Mouse (Mus musculus) C2C12 (cell line): ENCODE results near the gene Ahdc1. TPM values are rescaled to one million over a fixed set of nuclear protein-coding genes. Genes with fewer than 3 reads are reported as not detected.
A peak's percentile ranks its signal among the peaks of the same experiment; 100 is the strongest.

ENCODE experiments used
- H3K27me3 ChIP-seq: one replicate; pipeline ENCODE4 v1.6.1; 2011; ENCODE audit not compliant: control insufficient read depth, insufficient read depth, insufficient read length
- H3K36me3 ChIP-seq: one replicate; pipeline ENCODE4 v1.6.1; 2011; ENCODE audit not compliant: control insufficient read depth, insufficient read depth
- H3K4me3 ChIP-seq: one replicate; pipeline ENCODE4 v1.5.1; 2011; ENCODE audit warnings: mild to moderate bottlenecking, control low read depth; ENCODE audit not compliant: poor library complexity, insufficient read depth, severe bottlenecking
- H3K79me2 ChIP-seq: one replicate; pipeline ENCODE4 v1.6.1; 2011; ENCODE audit not compliant: control insufficient read depth, insufficient read depth
- H3K79me3 ChIP-seq: one replicate; pipeline ENCODE4 v1.6.1; 2011; ENCODE audit warnings: low read depth, control low read depth
- H3ac ChIP-seq: one replicate; pipeline ENCODE3; 2011; ENCODE audit warnings: low read depth; ENCODE audit not compliant: control insufficient read depth, insufficient read length
- CEBPB ChIP-seq: IDR thresholded peaks from one replicate; pipeline ENCODE4 v1.6.1; 2011; ENCODE audit warnings: low read depth, mild to moderate bottlenecking, control low read depth, moderate library complexity
- CTCF ChIP-seq: IDR thresholded peaks from one replicate; pipeline ENCODE4 v1.5.1; 2011; ENCODE audit not compliant: control insufficient read depth, insufficient read depth, insufficient read length
- FOSL1 ChIP-seq: IDR thresholded peaks from one replicate; pipeline ENCODE4 v1.8.0; 2011; ENCODE audit warnings: mild to moderate bottlenecking, low read length; ENCODE audit not compliant: poor library complexity, insufficient read depth, severe bottlenecking
- MAX ChIP-seq: IDR thresholded peaks from one replicate; pipeline ENCODE4 v1.6.1; 2011; ENCODE audit warnings: mild to moderate bottlenecking, control low read depth
- MYOD1 ChIP-seq: IDR thresholded peaks from one replicate; pipeline ENCODE4 v1.6.1; 2011; ENCODE audit warnings: low read depth; ENCODE audit not compliant: control insufficient read depth, insufficient read length
- MYOG ChIP-seq: IDR thresholded peaks from one replicate; pipeline ENCODE4 v1.6.1; 2011; ENCODE audit not compliant: control insufficient read depth, insufficient read length; ENCODE audit errors: extremely low read depth
- USF1 ChIP-seq: IDR thresholded peaks from one replicate; pipeline ENCODE4 v1.6.1; 2011; ENCODE audit warnings: low read depth, mild to moderate bottlenecking, control low read depth, moderate library complexity
- polyA plus RNA-seq: library from polyadenylated mRNA; unstranded; fragments of >200 nt; fragmentation: generic; extraction: Trizol; gene quantifications from one replicate; pipeline ENCODE4 v1.2.1, GENCODE M21; 2012; ENCODE audit warnings: missing spikeins

Gene Ahdc1
- polyA plus RNA-seq, 1 experiment: 27.9 TPM

DNA sequence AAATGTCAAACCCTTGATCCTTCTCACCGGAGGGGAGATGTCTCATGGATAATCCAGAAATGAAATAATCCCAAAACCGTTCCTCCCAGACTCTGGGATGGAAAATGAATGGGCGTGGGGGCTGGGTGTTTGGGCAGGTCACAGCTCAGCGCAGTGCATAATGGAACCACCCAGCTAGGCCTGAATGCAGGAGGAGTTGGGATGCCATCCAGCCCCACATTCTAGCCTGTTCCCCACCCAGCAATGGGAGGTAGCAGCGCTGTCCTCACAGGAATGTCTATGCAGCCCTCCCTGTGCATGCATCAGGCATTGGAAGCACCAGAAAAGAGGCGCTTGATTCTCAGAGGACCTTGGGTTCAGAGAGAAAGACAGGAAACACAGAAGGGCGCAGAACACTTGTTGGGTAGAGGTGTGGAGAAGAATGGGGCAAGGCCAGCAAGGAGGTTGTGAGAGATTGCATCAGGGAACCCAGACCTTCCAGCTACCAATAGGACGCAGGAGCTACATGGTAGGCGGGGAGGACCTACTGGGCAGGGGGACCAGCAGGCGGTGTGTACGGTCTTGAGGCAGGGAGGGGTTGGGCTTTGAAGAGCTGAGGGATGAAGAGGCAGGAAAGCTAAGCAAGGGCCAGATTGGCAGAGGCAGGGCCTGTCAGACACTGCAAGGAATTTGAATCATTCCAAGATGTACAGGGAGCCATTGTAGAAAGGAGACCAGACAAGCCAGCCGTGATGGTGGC lies 57.5 kb downstream of the Ahdc1 start:
- no peak for TF ChIP-seq CEBPB
- peaks cover 9% of the 10 kb centered on the region for H3K79me2 ChIP-seq
- peaks cover 49% of the 10 kb centered on the region for H3K36me3 ChIP-seq
- H3ac ChIP-seq: no peak overlapping the region
- H3K27me3 ChIP-seq: no peaks in the 10 kb centered on the region
- peaks cover 1% of the 10 kb centered on the region for H3K79me3 ChIP-seq
- H3K4me3 ChIP-seq: no peak overlapping the region

DNA sequence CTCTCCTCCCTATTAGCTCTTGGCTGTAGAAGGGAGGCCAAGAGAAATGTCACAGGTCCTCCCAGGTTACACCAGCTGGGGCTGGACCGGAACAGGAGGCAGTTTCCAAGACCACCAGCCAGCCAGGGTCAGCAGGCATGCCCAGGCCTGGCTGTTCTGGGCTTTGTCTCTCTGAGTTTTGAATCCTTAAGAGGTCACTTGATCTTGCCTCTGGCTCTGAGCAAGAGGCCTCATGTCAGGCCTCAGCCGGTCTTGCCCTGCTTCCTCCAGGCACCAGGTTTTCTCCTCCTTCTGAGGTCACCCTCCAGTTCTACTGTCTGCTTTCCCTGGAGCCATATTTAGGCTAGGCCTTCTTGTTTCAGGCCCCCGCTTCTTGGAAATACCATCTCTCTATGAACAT lies 59.3 kb downstream of the Ahdc1 start:
- peaks cover 9% of the 10 kb centered on the region for H3K79me2 ChIP-seq
- peaks cover 37% of the 10 kb centered on the region for H3K36me3 ChIP-seq
- no peak overlapping the region for H3K4me3 ChIP-seq
- no peaks in the 10 kb centered on the region for H3K27me3 ChIP-seq
- peak overlapping the region; percentile 35 for H3ac ChIP-seq
- H3K79me3 ChIP-seq: peaks cover 1% of the 10 kb centered on the region
- TF ChIP-seq MYOD1 (no peak), CEBPB (no peak)

DNA sequence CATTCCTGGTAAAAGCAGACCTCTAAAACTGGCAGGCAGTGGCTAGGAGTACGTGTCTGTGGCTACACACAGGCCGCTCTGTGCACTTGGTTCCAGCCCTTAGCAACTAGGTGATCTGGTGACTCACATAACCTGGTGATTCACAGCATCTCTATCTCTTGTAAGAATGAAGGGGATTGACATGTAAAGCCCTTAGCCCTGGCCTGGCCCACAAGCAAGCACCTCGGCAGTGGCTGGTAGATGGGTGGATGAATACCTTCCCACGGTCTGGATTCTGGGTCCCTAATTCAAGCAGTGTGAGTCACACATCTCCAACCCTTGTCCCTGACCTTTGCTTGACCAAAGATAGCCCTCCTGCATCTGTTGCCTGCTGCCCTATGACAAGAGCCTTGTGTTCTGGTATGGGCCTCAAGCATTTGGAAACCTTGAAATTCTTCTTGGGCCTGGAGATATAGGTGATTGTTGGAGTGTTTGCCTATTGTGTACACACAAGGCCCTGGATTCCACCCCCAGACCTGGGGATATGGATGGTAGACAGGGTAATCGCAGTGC lies 59.8 kb downstream of the Ahdc1 start:
- no peak for TF ChIP-seq FOSL1
- no peak for TF ChIP-seq MYOG
- no peak for TF ChIP-seq CEBPB
- no peak for TF ChIP-seq USF1
- TF ChIP-seq MYOD1: no peak
- no peak for TF ChIP-seq MAX
- no peak for TF ChIP-seq CTCF
- Histone ChIP-seq H3K27me3 (no peaks in the 10 kb centered on the region), H3K79me3 (peaks cover 1% of the 10 kb centered on the region), H3K36me3 (peaks cover 33% of the 10 kb centered on the region), H3K79me2 (peaks cover 9% of the 10 kb centered on the region), H3ac (no peak overlapping the region), H3K4me3 (no peak overlapping the region)

DNA sequence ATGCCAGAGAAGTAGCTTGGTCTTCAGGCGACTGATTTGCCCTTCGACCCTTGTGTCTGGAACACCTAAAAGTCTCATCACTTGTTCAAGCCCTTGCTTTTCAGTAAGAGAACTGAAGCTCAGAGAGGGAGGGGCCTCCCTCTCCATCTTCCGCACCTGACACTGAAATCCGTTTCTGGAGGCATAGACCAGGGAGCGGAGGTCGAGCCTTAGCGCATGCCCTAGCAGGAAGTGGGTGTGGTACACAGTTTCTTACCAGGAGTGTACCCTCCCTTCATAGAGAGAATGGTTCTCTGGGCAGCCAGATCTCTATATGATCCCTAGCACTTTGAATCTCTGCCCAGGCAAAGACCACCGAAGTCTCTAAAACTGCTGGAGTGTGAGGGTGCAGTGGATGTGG lies 62.1 kb downstream of the Ahdc1 start:
- H3K27me3 ChIP-seq: no peaks in the 10 kb centered on the region
- peaks cover 35% of the 10 kb centered on the region for H3K36me3 ChIP-seq
- TF ChIP-seq CTCF: no peak
- no peak for TF ChIP-seq FOSL1
- TF ChIP-seq CEBPB: no peak
- no peak for TF ChIP-seq USF1
- no peak for TF ChIP-seq MYOD1
- TF ChIP-seq MYOG: no peak
- no peak for TF ChIP-seq MAX
- no peak overlapping the region for H3ac ChIP-seq
- H3K79me3 ChIP-seq: no peaks in the 10 kb centered on the region
- no peak overlapping the region for H3K4me3 ChIP-seq
- peaks cover 9% of the 10 kb centered on the region for H3K79me2 ChIP-seq

DNA sequence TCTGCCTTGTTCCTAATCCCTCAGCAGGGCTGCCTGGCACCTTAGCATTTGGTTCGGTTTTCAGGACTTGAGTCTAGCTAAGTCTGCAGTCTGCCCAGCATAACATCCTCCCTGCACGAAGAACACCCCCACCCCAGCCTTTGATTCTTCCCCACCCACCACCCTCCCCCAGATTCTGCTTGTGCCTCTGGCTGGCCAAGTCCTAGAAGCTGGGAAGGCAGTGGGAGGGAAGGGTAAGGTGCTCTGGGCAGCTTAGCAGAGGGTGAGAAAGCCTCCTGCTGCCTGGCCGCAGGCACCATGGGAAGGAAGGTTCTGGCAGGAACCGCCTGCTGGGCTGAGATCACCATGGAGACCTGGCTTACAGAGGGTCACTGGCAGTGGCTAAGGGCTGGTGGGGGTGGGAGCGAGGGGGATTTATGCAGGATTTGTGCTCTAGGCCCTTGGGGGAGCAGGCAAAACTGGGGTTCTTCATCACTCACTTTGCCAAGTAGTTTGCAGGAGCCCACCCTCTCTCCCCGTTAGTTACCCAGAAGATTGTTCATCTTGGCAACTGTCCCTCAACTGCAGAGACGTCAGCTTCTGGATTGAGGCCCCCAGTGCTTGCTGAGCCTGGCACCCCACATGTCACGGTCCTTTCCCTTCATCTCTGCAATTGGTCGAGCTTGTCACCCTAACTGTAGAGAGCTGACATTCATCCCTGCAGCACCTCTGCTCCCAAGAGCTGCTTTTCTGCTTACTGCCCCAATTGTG lies 63.2 kb downstream of the Ahdc1 start:
- Histone ChIP-seq H3K79me2 (peaks cover 9% of the 10 kb centered on the region), H3ac (no peak overlapping the region), H3K79me3 (no peaks in the 10 kb centered on the region), H3K27me3 (no peaks in the 10 kb centered on the region), H3K4me3 (no peak overlapping the region), H3K36me3 (peaks cover 39% of the 10 kb centered on the region)
- TF ChIP-seq FOSL1 (no peak), CTCF (no peak), MYOG (no peak), MYOD1 (no peak), USF1 (no peak), CEBPB (no peak), MAX (no peak)

DNA sequence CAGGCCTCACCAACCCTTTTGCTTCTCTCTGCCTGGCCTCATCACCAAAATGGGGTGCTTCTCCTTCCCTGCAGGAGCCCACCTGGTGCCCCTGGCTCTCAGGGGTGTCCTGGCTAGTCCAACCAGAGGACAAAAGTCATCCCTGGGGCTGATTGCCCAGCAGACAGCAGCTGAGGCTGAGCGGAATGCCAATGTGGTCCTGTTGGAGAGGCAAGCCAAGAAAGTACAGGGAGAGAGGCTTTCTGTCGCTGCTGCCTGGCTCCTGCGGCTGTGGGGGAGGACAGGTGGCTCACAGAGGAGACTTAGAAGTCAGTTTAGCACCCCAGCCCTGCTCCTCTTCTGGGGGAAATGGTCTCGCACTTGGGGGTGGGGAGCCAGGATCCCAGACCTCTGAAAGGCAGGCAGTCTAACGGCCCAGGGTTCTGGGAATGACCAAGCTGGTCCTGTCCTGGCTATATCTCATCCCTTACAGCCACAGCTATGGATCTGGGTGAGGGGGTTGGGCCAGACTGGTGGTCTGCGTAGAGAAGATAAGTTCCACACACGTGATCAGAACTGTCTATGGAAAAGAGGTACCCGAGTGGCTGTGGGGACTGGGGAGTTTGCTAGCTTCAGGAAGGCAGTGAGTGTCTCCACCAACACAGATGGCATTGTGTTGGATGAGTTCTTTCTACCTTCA lies 64.0 kb downstream of the Ahdc1 start:
- TF ChIP-seq CTCF (no peak), FOSL1 (no peak), USF1 (no peak), CEBPB (no peak), MYOG (no peak), MAX (no peak), MYOD1 (no peak)
- H3K4me3 ChIP-seq: no peak overlapping the region
- peaks cover 38% of the 10 kb centered on the region for H3K36me3 ChIP-seq
- no peak overlapping the region for H3ac ChIP-seq
- H3K27me3 ChIP-seq: no peaks in the 10 kb centered on the region
- H3K79me2 ChIP-seq: peaks cover 4% of the 10 kb centered on the region
- no peaks in the 10 kb centered on the region for H3K79me3 ChIP-seq
